Mouse (Mus musculus) hindlimb bud, embryonic 11.5 days (tissue): Measurements from ENCODE around the gene Gm10203.

ENCODE experiments used
- DNase-seq: peaks from one replicate; pipeline ENCODE4 v3.0.0-alpha.2; 2012; ENCODE audit warnings: low read depth, low spot score; ENCODE audit errors: extremely low spot score

The Gm10203 gene

GRCm38 (mm10) chr6:149179064-149179463 lies 49.1 kb downstream of the Gm10203 start:
- DNase-seq: no peak
